Mouse (Mus musculus) cerebellum, adult 2 months (tissue): ENCODE measurements around the gene Slco2b1.

Experiments
- CTCF ChIP-seq: fragments of 200-500 bp; IDR thresholded peaks from 2 replicates; pipeline ENCODE4 v1.5.1; 2011; ENCODE audit warnings: low read depth, mild to moderate bottlenecking, control low read depth, low read length, moderate library complexity, borderline replicate concordance; ENCODE audit not compliant: insufficient read depth
- POLR2A ChIP-seq: fragments of 200-500 bp; IDR thresholded peaks from 2 replicates; pipeline ENCODE4 v1.6.1; 2011; ENCODE audit warnings: low read length, control low read depth, borderline replicate concordance; ENCODE audit not compliant: insufficient read depth

DNA sequence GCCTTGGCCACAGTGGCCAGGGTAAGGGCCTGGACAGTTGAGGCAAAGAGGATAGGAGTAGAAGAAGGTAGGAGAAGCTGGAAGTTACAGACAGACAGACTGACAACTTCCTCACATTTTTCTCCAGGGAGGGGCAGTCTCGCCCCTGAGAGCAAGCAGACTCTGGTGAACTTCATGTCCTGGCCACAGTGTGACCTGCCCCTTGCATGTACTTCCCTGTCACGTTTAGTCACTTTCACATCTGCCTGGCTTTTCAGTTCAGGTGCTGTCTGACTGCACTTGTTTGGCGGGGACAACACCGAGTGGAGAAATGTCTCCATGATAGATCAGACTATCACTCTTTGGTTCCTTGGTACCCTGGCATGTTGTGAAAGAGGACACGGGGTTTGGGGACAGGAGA is 36.9 kb downstream of the Slco2b1 start:
- no peak for TF ChIP-seq CTCF
- TF ChIP-seq POLR2A, result no peak
